Mouse (Mus musculus): ENCODE data around the gene Acsl1.

The Acsl1 gene

GRCm38 (mm10) chr8:46508488-46509395 is 37.9 kb downstream of the Acsl1 start:
- DNase-seq, result peak; percentile 6 to 17

- DNase-seq, result no peak
These were observed 38.6 kb downstream of the Acsl1 start for GRCm38 (mm10) chr8:46509474-46509873.

- peak in 1 of 2 experiments; percentile 17 for DNase-seq
These were observed 40.5 kb downstream of the Acsl1 start for GRCm38 (mm10) chr8:46511336-46511735.

- peak; percentile 8 to 41 for DNase-seq
These were observed 41.7 kb downstream of the Acsl1 start for GRCm38 (mm10) chr8:46512538-46512937.

- no peak for DNase-seq
These were observed 43.2 kb downstream of the Acsl1 start for GRCm38 (mm10) chr8:46514027-46514426.

- no peak for DNase-seq
These were observed 49.8 kb downstream of the Acsl1 start for GRCm38 (mm10) chr8:46520667-46521066.

- DNase-seq, result no peak
These were observed 55.3 kb downstream of the Acsl1 start for GRCm38 (mm10) chr8:46526098-46526497.

GRCm38 (mm10) chr8:46526821-46527220 is 56.0 kb downstream of the Acsl1 start:
- DNase-seq, result no peak

- no peak for DNase-seq
These were observed 58.7 kb downstream of the Acsl1 start for GRCm38 (mm10) chr8:46529508-46529907.

- DNase-seq, result no peak
These were observed 59.7 kb downstream of the Acsl1 start for GRCm38 (mm10) chr8:46530541-46530940.

GRCm38 (mm10) chr8:46533926-46534325 is 63.1 kb downstream of the Acsl1 start:
- DNase-seq, result no peak

GRCm38 (mm10) chr8:46539701-46540100 is 68.9 kb downstream of the Acsl1 start:
- no peak for DNase-seq

GRCm38 (mm10) chr8:46543191-46543590 is 72.4 kb downstream of the Acsl1 start:
- DNase-seq, result peak in 1 of 2 experiments; percentile 10

- DNase-seq, result no peak
These were observed 72.8 kb downstream of the Acsl1 start for GRCm38 (mm10) chr8:46543662-46544061.

- DNase-seq, result no peak
These were observed 75.0 kb downstream of the Acsl1 start for GRCm38 (mm10) chr8:46545854-46546253.

GRCm38 (mm10) chr8:46546431-46547176 is 75.8 kb downstream of the Acsl1 start:
- DNase-seq, result no peak

GRCm38 (mm10) chr8:46547245-46547644 is 76.4 kb downstream of the Acsl1 start:
- no peak for DNase-seq

GRCm38 (mm10) chr8:46550058-46550457 is 79.2 kb downstream of the Acsl1 start:
- no peak for DNase-seq

GRCm38 (mm10) chr8:46551029-46551428 is 80.2 kb downstream of the Acsl1 start:
- DNase-seq, result no peak

GRCm38 (mm10) chr8:46551615-46552440 is 81.0 kb downstream of the Acsl1 start, which contains the start of gene Cenpu:
TSS of gene Cenpu (plus strand) at chr8:46552028.
- DNase-seq, result peak; percentile 97

- no peak for DNase-seq
These were observed 81.6 kb downstream of the Acsl1 start for GRCm38 (mm10) chr8:46552441-46552765.

GRCm38 (mm10) chr8:46559428-46559827 is 88.6 kb downstream of the Acsl1 start:
- no peak for DNase-seq

- no peak for DNase-seq
These were observed 91.5 kb downstream of the Acsl1 start for GRCm38 (mm10) chr8:46562333-46562732.
